Mouse (Mus musculus): ENCODE measurements around the gene Creg2. TPM values are rescaled to one million over a fixed set of nuclear protein-coding genes. Genes with fewer than 3 reads are reported as not detected.
"Not testable (repeated sequence)": the region's sequence is repeated elsewhere in the genome, so short reads cannot be mapped to it uniquely, and the experiment has no call there.

The Creg2 gene
- polyA plus RNA-seq, 1 experiment from 2014 or later = 6.8 TPM

DNA sequence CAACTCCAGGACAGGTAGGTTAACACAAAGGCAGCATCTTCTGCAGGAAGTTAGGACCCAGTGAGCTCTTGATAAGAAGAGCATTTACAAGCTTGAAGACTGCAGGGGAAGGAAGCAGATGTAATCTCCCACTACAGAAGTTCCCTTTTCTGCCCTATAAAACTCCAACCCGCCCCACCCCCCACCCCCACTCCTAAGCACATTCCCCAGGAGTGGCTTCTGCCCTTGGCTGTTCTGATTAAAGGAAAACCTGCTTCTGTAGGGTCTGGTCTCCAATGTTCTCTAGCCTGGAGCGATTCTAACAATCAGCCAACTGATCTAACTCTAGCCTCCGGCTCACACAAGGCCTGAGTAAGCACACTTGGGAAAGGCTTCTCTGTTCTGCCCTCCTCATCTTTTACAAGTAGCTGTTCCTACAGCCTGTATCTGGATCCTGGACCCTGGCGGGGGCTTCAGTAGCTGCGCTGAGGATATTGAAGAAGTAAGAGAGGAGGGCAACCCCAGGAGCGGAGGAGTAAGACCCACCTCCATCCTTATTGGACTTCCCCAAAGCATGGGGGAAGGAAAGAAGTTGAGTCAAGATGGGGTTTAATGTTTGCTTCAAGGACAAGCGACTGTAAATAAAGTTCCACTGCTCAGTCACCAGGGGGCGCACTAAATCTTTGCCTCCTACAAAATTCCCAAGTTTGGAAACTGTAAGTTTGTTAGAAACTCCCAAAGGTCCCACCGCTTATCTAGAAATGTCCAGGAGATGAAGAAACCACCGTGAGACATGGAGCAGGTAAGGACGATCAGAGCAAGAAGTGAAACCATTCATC, 36.6 kb downstream of the Creg2 start:
- Histone ChIP-seq H3K9me3 (ENCODE audit: control insufficient read depth, low read length) (no peaks in the 10 kb centered on the region), H3K36me3 (replicated peaks; ENCODE audit: control insufficient read depth, insufficient read depth) (no peaks in the 10 kb centered on the region), H3K27ac (no peak overlapping the region), H3K9ac (no peak overlapping the region), H3K27me3 (ENCODE audit: control insufficient read depth, insufficient read depth, low read length) (no peaks in the 10 kb centered on the region), H3K4me1 (replicated peaks; ENCODE audit: control insufficient read depth, insufficient read depth, low read length) (no peaks in the 10 kb centered on the region), H3K4me2 (replicated peaks) (no peak overlapping the region), H3K4me3 (replicated peaks; ENCODE audit: low read length) (no peak overlapping the region)
- DNase-seq (ENCODE audit: low spot score) (peak; percentile 71), ATAC-seq (ENCODE audit: low FRiP score) (no peak)
- WGBS = 37% methylated on average over 11 of the region's 11 CpGs

DNA sequence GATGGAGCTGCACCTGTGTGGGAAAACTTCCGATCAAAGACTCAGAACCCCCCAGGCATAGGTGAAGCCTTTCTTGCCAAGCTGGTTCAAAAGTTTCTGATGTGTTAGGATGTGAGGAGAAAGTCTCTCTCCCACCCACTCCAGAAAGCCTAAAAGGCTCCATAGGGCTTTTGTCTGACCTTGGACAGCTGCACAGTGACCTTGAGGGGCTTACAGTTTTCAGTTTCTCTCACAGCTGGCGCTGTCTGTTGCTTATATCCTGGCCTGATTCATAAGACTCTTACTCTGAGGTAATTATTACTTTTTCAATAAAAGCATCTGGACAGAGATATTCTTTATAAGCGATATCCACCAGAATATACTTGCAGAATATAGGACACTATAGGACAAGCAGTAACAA, 38.2 kb downstream of the Creg2 start:
- Histone ChIP-seq H3K4me1 (replicated peaks; ENCODE audit: control insufficient read depth, insufficient read depth, low read length) (no peaks in the 10 kb centered on the region), H3K9ac (no peak overlapping the region), H3K4me3 (replicated peaks; ENCODE audit: low read length) (no peak overlapping the region), H3K27ac (no peak overlapping the region), H3K27me3 (ENCODE audit: control insufficient read depth, insufficient read depth, low read length) (no peaks in the 10 kb centered on the region), H3K9me3 (ENCODE audit: control insufficient read depth, low read length) (no peaks in the 10 kb centered on the region), H3K4me2 (replicated peaks) (no peak overlapping the region), H3K36me3 (replicated peaks; ENCODE audit: control insufficient read depth, insufficient read depth) (no peaks in the 10 kb centered on the region)
- DNase-seq (ENCODE audit: low spot score) (no peak), ATAC-seq (ENCODE audit: low FRiP score) (no peak)
- WGBS = 87% methylated on average over 3 of the region's 3 CpGs

DNA sequence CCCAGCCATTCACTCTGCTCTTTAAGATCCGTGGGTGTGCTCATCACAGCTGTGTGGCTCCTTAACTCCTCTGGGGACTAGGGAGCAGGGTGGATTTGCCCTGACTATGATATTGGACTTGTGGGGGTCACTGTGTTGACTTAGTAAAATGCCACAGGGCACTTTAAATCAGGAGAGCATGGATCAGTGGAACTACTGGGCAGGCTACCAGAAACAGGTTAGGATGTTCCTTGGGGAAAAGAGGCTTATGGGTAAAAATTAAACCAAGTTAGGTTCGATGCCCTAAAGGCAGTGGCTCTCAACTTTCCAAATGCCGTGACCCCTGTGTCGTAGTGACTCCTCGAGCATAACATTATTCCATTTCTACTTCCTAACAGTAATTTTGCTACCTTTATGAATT, 38.8 kb downstream of the Creg2 start:
- Histone ChIP-seq H3K4me2 (replicated peaks) (no peak overlapping the region), H3K27me3 (ENCODE audit: control insufficient read depth, insufficient read depth, low read length) (no peaks in the 10 kb centered on the region), H3K36me3 (replicated peaks; ENCODE audit: control insufficient read depth, insufficient read depth) (no peaks in the 10 kb centered on the region), H3K27ac (no peak overlapping the region), H3K9ac (no peak overlapping the region), H3K4me1 (replicated peaks; ENCODE audit: control insufficient read depth, insufficient read depth, low read length) (no peaks in the 10 kb centered on the region), H3K4me3 (replicated peaks; ENCODE audit: low read length) (no peak overlapping the region), H3K9me3 (ENCODE audit: control insufficient read depth, low read length) (no peaks in the 10 kb centered on the region)
- WGBS = 82% methylated on average over 5 of the region's 5 CpGs
- DNase-seq (ENCODE audit: low spot score) (no peak), ATAC-seq (ENCODE audit: low FRiP score) (no peak)

DNA sequence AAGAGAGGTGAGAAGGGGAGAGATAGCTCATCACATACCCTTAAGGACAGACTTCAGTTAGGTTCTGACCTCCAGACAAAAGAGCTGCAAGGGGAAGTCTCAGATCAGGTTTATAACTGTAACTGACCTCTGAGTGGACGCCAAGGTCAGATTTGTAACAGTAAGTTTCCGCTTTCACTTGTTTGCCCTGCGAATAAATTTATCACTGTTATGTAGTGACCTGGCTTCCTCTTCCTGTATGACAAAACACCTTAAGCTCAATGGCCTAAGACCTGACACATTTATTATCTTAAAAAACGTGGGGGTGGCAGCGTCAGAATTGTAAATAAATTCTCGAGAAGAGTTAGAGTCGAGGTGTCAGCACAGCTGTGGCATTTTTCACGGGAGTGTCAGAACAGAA, 42.7 kb downstream of the Creg2 start:
- Histone ChIP-seq H3K27me3 (ENCODE audit: control insufficient read depth, insufficient read depth, low read length) (no peaks in the 10 kb centered on the region), H3K9me3 (ENCODE audit: control insufficient read depth, low read length) (no peaks in the 10 kb centered on the region), H3K27ac (no peak overlapping the region), H3K4me1 (replicated peaks; ENCODE audit: control insufficient read depth, insufficient read depth, low read length) (no peaks in the 10 kb centered on the region), H3K9ac (no peak overlapping the region), H3K36me3 (replicated peaks; ENCODE audit: control insufficient read depth, insufficient read depth) (no peaks in the 10 kb centered on the region), H3K4me2 (replicated peaks) (no peak overlapping the region), H3K4me3 (replicated peaks; ENCODE audit: low read length) (no peak overlapping the region)
- 85% methylated on average over 8 of the region's 8 CpGs for WGBS
- DNase-seq (ENCODE audit: low spot score) = no peak
- ATAC-seq (ENCODE audit: low FRiP score) = no peak

DNA sequence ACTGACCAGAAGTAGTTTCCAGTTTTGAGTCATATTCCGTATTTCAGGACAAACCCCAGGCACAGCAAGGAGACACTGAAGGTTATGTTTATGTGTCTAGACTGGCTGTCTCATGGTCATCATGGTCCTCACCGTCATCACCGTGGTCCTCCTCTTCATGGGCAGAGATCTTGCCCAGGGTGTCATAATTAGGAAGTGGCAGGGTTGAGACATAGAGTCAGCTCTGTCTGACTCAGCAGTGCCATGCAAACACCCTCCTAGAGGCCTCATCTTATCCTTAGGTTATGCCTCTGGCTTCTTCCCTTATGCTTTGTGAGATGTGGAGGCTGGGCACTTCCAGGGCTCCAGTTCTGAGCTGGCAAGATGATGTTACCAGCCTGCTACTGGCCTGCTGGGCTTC, 48.8 kb downstream of the Creg2 start:
- WGBS = 97% methylated on average over 3 of the region's 3 CpGs
- no peaks in the 10 kb centered on the region for H3K36me3 ChIP-seq (replicated peaks; ENCODE audit: control insufficient read depth, insufficient read depth)
- no peaks in the 10 kb centered on the region for H3K27me3 ChIP-seq (ENCODE audit: control insufficient read depth, insufficient read depth, low read length)
- no peak overlapping the region for H3K27ac ChIP-seq
- H3K4me2 ChIP-seq (replicated peaks) = no peak overlapping the region
- DNase-seq (ENCODE audit: low spot score) = no peak
- no peak overlapping the region for H3K9ac ChIP-seq
- no peaks in the 10 kb centered on the region for H3K4me1 ChIP-seq (replicated peaks; ENCODE audit: control insufficient read depth, insufficient read depth, low read length)
- no peak overlapping the region for H3K4me3 ChIP-seq (replicated peaks; ENCODE audit: low read length)
- ATAC-seq (ENCODE audit: low FRiP score) = no peak
- H3K9me3 ChIP-seq (ENCODE audit: control insufficient read depth, low read length) = peaks cover 7% of the 10 kb centered on the region; the same call in 1 of the 2 replicates

DNA sequence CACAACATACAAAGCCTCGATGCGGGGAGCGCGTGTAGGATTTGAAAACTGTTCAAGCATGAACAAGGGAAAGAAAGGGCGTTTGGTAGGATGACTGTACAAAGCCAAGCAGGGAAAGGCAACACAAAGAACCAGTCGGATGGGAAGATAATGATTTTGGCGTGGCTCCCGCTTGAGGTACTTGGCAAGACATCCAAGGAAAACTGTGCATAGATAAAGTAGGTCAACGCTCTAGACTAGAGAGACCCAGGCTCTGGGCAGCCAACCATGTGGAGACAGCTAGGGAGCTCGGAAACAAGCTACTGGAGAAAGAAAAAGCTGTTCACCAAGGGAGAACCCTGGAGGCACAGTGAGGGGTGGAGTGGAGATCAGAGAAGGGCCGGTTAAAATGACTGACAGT, 52.5 kb downstream of the Creg2 start:
- Histone ChIP-seq H3K27ac (no peak overlapping the region), H3K27me3 (ENCODE audit: control insufficient read depth, insufficient read depth, low read length) (no peaks in the 10 kb centered on the region), H3K4me1 (replicated peaks; ENCODE audit: control insufficient read depth, insufficient read depth, low read length) (no peaks in the 10 kb centered on the region), H3K4me2 (replicated peaks) (no peak overlapping the region), H3K9ac (no peak overlapping the region), H3K9me3 (ENCODE audit: control insufficient read depth, low read length) (peaks cover 7% of the 10 kb centered on the region; the same call in 1 of the 2 replicates), H3K36me3 (replicated peaks; ENCODE audit: control insufficient read depth, insufficient read depth) (no peaks in the 10 kb centered on the region), H3K4me3 (replicated peaks; ENCODE audit: low read length) (no peak overlapping the region)
- ATAC-seq (ENCODE audit: low FRiP score) (no peak), DNase-seq (ENCODE audit: low spot score) (no peak)
- 64% methylated on average over 11 of the region's 11 CpGs for WGBS

DNA sequence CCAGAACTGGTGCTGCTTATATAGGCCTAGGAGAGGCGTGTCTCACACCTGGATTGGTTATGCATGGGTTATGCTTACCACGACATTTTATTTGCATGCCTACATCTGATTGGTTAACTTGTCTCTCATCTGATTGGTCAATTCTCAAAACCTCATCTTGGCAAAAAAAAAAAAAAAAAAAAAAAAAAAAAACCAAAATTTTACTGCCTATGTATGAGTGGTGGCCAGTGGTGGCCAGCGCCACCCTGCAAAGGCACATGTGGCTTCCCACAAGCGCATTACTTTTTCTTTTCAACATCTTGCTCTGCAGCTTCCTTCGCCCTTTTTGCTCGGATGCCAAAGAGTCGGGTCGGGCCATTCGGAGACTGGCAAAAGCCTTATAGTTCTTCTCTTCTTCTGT, 54.1 kb downstream of the Creg2 start:
- not testable (repeated sequence) for DNase-seq (ENCODE audit: low spot score); H3K27me3 ChIP-seq (ENCODE audit: control insufficient read depth, insufficient read depth, low read length); H3K9ac ChIP-seq; H3K4me3 ChIP-seq (replicated peaks; ENCODE audit: low read length); H3K9me3 ChIP-seq (ENCODE audit: control insufficient read depth, low read length); H3K27ac ChIP-seq; H3K4me2 ChIP-seq (replicated peaks); H3K4me1 ChIP-seq (replicated peaks; ENCODE audit: control insufficient read depth, insufficient read depth, low read length); ATAC-seq (ENCODE audit: low FRiP score); H3K36me3 ChIP-seq (replicated peaks; ENCODE audit: control insufficient read depth, insufficient read depth)
- 94% methylated on average over 9 of the region's 9 CpGs for WGBS

DNA sequence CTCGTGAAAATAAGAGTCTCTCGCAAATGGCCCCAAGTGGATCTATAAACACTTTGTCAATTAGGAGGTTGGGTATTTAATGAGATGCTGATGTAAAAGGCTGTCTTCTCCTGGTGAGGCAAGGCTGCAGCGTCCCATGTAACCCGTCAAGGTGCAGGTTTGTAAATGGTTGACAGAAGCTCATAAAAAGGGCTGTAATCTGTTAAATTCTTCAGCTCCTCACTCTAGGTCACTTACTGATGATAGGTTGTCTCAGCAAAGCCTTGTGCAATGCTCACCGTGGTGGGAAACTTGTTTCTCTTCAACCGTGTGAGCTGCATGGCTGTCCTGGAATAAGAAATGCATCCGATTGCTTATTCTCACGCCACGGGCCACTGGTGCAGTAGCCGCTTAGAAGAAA, 57.4 kb downstream of the Creg2 start:
- no peaks in the 10 kb centered on the region for H3K27me3 ChIP-seq (ENCODE audit: control insufficient read depth, insufficient read depth, low read length)
- WGBS = 85% methylated on average over 10 of the region's 10 CpGs
- no peaks in the 10 kb centered on the region for H3K9me3 ChIP-seq (ENCODE audit: control insufficient read depth, low read length)
- no peak overlapping the region for H3K9ac ChIP-seq
- H3K4me1 ChIP-seq (replicated peaks; ENCODE audit: control insufficient read depth, insufficient read depth, low read length) = no peaks in the 10 kb centered on the region
- ATAC-seq (ENCODE audit: low FRiP score) (no peak), DNase-seq (ENCODE audit: low spot score) (no peak)
- no peak overlapping the region for H3K4me3 ChIP-seq (replicated peaks; ENCODE audit: low read length)
- H3K36me3 ChIP-seq (replicated peaks; ENCODE audit: control insufficient read depth, insufficient read depth) = no peaks in the 10 kb centered on the region
- H3K27ac ChIP-seq = no peak overlapping the region
- no peak overlapping the region for H3K4me2 ChIP-seq (replicated peaks)

DNA sequence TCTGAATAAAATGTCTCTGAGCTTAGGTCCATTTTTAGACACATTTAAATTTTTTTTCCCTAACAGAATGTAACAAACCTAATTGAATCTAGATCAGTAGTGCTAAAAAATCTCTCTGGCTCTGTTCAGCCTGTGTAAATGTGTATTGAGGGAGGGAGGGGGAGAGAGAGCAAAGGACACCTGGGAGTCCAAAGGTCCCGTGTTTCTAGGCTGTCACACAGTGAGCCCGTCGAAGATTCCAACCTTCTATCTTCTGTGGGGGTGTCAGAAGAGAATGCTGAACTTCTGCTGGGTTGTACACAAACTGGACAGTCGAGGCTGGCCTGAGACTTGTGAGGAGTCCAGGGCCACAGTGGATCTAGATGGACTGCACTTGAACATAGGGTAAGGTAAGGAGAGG, 59.2 kb downstream of the Creg2 start:
- DNase-seq (ENCODE audit: low spot score) = no peak
- H3K27ac ChIP-seq = no peak overlapping the region
- H3K27me3 ChIP-seq (ENCODE audit: control insufficient read depth, insufficient read depth, low read length) = no peaks in the 10 kb centered on the region
- H3K4me3 ChIP-seq (replicated peaks; ENCODE audit: low read length) = no peak overlapping the region
- no peaks in the 10 kb centered on the region for H3K9me3 ChIP-seq (ENCODE audit: control insufficient read depth, low read length)
- no peak for ATAC-seq (ENCODE audit: low FRiP score)
- no peak overlapping the region for H3K9ac ChIP-seq
- no peaks in the 10 kb centered on the region for H3K4me1 ChIP-seq (replicated peaks; ENCODE audit: control insufficient read depth, insufficient read depth, low read length)
- 80% methylated on average over 4 of the region's 4 CpGs for WGBS
- no peaks in the 10 kb centered on the region for H3K36me3 ChIP-seq (replicated peaks; ENCODE audit: control insufficient read depth, insufficient read depth)
- H3K4me2 ChIP-seq (replicated peaks) = no peak overlapping the region

DNA sequence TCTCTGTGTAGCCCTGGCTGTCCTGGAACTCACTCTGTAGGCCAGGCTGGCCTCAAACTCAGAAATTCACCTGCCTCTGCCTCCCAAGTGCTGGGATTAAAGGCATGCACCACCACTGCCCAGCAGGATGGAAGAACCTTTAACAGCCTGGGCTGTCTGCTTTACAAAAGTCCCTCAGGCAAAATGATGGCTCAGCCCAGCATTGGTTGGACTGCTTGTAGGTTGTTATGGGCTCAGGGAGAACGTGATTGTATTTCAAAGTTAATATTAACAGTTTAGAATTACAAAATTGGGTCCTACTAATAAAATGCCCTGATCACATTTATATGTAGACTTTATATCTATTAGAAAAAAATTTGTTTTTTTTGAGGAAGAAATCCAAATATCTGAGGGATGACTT, 59.7 kb downstream of the Creg2 start:
- H3K9me3 ChIP-seq (ENCODE audit: control insufficient read depth, low read length); H3K9ac ChIP-seq; ATAC-seq (ENCODE audit: low FRiP score); H3K4me2 ChIP-seq (replicated peaks); H3K36me3 ChIP-seq (replicated peaks; ENCODE audit: control insufficient read depth, insufficient read depth); H3K4me1 ChIP-seq (replicated peaks; ENCODE audit: control insufficient read depth, insufficient read depth, low read length); H3K4me3 ChIP-seq (replicated peaks; ENCODE audit: low read length); H3K27ac ChIP-seq; DNase-seq (ENCODE audit: low spot score); H3K27me3 ChIP-seq (ENCODE audit: control insufficient read depth, insufficient read depth, low read length): not testable (repeated sequence)
- WGBS = 95% methylated on average over 1 of the region's 1 CpGs

Measured in hindbrain, embryonic 14.5 days (tissue).